45 mouse cellular contexts compared by ENCODE assay signal in the genomic region with DNA sequence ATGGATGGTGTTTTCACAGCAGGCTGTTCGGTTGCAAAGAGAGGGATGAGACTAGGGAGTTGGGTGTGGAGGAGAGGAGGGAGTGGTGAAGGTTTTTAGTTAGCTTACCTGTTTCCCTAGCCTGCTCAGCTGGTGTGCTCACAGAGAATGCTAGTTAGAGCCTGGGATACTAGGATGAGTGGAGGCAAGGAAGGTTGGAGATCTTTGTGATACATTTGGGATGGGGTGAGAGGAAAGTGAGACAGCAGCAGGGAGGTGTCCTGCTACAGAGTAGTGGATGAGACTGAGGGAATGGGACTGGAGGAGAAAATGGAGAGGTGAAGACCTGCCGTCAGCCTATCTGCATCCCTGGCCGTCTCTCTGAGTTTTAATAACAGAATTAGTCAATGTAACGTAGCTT. TPM values are rescaled to one million over a fixed set of nuclear protein-coding genes. Genes with fewer than 3 reads are reported as not detected.
"Had no signal": no experiment of that assay in that cellular context is flagged by ENCODE, and none has a peak within 500 bp of the region (broad histone marks: within the 10 kb centered on the region; RNA-seq: fewer than 3 reads in every experiment).

No protein-coding gene starts in this region.

- H3K27ac ChIP-seq: heart, embryonic 13.5 days; heart, embryonic 15.5 days; hindbrain, embryonic 10.5 days; hindbrain, embryonic 12.5 days; hindbrain, embryonic 13.5 days; hindbrain, embryonic 14.5 days; hindbrain, embryonic 15.5 days; hindbrain, postnatal 0 days; intestine, embryonic 15.5 days; kidney, embryonic 15.5 days; kidney, postnatal 0 days; layer of hippocampus, adult 2 months; left cerebral cortex, adult 2 months had no signal

- DNase-seq: heart, postnatal 10 days; heart, postnatal 36 days; heart, postnatal 4 days; kidney, adult 11 months; kidney, adult 18-20 months; kidney, adult 2 months; kidney, adult 8-10 months; kidney, adult 9 months; kidney, postnatal 10 days; kidney, postnatal 14 days; kidney, postnatal 25 days; kidney, postnatal 36 days; kidney, postnatal 4 days; layer of hippocampus, adult 9-11 months; layer of hippocampus, postnatal 36 days had no signal

- H3K9me3 ChIP-seq: heart, embryonic 13.5 days; heart, embryonic 15.5 days; hindbrain, embryonic 15.5 days; intestine, embryonic 15.5 days had no signal

- H3K4me2 ChIP-seq: heart, embryonic 12.5 days; heart, embryonic 13.5 days; heart, embryonic 15.5 days; hindbrain, embryonic 12.5 days; hindbrain, embryonic 13.5 days; hindbrain, embryonic 14.5 days; hindbrain, embryonic 15.5 days; intestine, embryonic 15.5 days; kidney, embryonic 15.5 days had no signal

- ATAC-seq: hindbrain, embryonic 16.5 days; hindbrain, postnatal 0 days; inflammation-experienced regulatory T-cells, adult 6 months; intestine, embryonic 15.5 days; intestine, embryonic 16.5 days; intestine, postnatal 0 days had no signal

- H3K27me3 ChIP-seq: heart, embryonic 12.5 days; heart, embryonic 13.5 days; heart, embryonic 15.5 days; hindbrain, embryonic 12.5 days; hindbrain, embryonic 13.5 days; hindbrain, embryonic 15.5 days; intestine, embryonic 15.5 days; kidney, embryonic 15.5 days had no signal

- H3K9ac ChIP-seq: heart, embryonic 12.5 days; heart, embryonic 13.5 days; heart, embryonic 15.5 days; hindbrain, embryonic 12.5 days; hindbrain, embryonic 13.5 days; hindbrain, embryonic 14.5 days; hindbrain, embryonic 15.5 days; intestine, embryonic 15.5 days; kidney, embryonic 15.5 days had no signal

- H3K4me1 ChIP-seq: heart, embryonic 12.5 days; heart, embryonic 13.5 days; heart, embryonic 15.5 days; hindbrain, embryonic 10.5 days; hindbrain, embryonic 12.5 days; hindbrain, embryonic 13.5 days; hindbrain, embryonic 15.5 days; intestine, embryonic 15.5 days; kidney, embryonic 15.5 days had no signal

- H3K4me3 ChIP-seq: heart, embryonic 12.5 days; heart, embryonic 13.5 days; heart, embryonic 15.5 days; hindbrain, embryonic 10.5 days; hindbrain, embryonic 12.5 days; hindbrain, embryonic 13.5 days; hindbrain, embryonic 15.5 days; intestine, embryonic 15.5 days; kidney, embryonic 15.5 days; layer of hippocampus, adult 2 months; left cerebral cortex, adult 2 months had no signal

RNA-seq across cellular contexts. Expression of gene Mettl21e, which starts 46.1 kb away (rescaled TPM):
- total RNA-seq: heart, adult 8-10 months; heart, postnatal 4 days; hematopoietic stem cell, adult 5-6 weeks; hindbrain, postnatal 0 days; layer of hippocampus, adult 18-20 months; layer of hippocampus, adult 2 months; layer of hippocampus, adult 8-10 months; layer of hippocampus, postnatal 10 days; layer of hippocampus, postnatal 14 days; layer of hippocampus, postnatal 25 days; layer of hippocampus, postnatal 36 days; left cerebral cortex, adult 18-20 months; left cerebral cortex, adult 2 months had no signal
- polyA plus RNA-seq: heart, embryonic 12.5 days; heart, embryonic 13.5 days; hindbrain, embryonic 10.5 days; hindbrain, embryonic 11.5 days; hindbrain, embryonic 12.5 days; hindbrain, embryonic 13.5 days; hindbrain, embryonic 14.5 days; hindbrain, embryonic 15.5 days; hindbrain, embryonic 16.5 days; hindbrain, postnatal 0 days; inflammation-experienced regulatory T-cells, adult 6 months; intestine, embryonic 14.5 days; intestine, embryonic 15.5 days; intestine, embryonic 16.5 days; intestine, postnatal 0 days; kidney, embryonic 14.5 days; kidney, postnatal 0 days; large intestine, adult 2 months had no signal
